Mouse (Mus musculus) kidney, adult 2 months (tissue): Measurements from ENCODE around the gene Ddx20.

Experiments
- CTCF ChIP-seq: fragments of 200-500 bp; conservative IDR thresholded peaks from 2 replicates; pipeline ENCODE4 v1.5.1; 2011; ENCODE audit warnings: low read depth, mild to moderate bottlenecking, control low read depth, low read length, moderate library complexity, mixed read lengths; ENCODE audit not compliant: insufficient read depth, insufficient read length
- POLR2A ChIP-seq: fragments of 200-500 bp; IDR thresholded peaks from one replicate; pipeline ENCODE4 v1.6.1; 2011; ENCODE audit warnings: low read depth, low read length, control low read depth

DNA sequence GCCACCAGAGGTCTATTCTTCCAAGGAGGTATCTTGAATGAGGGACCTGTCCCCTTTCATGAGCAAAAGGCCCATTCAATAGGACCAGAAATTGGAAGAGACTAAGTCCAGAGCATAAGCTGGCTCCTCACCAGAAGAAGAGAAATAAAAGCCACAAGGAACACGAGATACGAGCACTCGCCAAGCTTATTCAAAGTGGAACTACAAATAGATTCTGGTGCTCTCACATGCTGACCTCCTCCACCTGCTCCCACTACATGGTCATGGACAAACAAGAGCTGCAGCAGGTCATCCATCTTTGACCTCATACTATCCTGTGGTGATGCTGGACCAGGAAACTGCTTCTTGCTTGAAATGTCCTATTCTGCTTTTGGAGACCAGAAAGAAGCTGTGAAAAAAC lies 54.4 kb downstream of the Ddx20 start:
- no peak for TF ChIP-seq POLR2A
- no peak for TF ChIP-seq CTCF
